Mouse (Mus musculus): ENCODE measurements around the gene Gpr68.
A peak's percentile ranks its signal among the peaks of the same experiment; 100 is the strongest.

DNA sequence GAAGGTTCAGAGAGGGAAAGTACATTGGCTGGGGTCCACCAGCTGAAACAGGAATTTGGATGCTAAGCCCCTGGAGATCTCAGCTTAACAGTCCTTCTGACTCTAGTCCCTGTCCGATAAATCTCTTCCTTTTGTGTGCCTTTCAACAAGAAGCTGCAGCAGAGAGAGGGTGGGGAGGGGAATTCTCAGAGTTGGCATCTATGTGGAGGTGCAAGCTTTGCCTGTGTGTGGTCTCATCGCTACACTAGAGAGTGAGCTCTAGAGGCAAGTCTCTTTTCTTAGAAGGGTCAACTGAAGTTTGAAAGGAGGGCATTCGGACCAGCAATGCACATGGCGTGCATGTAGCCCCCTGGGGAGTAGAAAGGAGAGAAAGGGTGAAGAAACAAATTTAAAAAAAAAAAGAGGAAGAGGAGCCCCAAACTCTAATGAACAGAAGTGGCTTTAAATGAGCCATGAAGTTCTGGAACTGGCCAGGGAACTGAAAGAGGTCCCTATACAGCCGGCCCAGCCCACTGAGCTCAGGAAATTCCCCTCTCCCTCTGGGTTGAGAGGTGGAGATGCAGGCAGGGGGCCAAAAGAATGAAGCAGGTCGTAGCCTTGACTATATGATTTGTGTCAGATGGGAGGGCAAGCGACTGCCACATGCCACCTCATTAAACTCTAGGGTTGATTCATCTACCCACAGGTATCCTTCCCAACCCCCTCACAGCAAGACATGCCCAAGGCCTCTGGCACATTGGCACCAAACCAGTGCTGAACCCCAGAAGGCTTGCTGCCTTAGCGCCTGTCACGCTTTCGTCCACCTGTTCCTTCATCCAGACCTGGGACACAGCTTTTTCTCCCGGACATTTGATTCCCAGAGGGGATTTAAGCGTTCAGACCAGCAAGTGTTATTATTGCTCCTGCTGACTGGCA lies 10.0 kb downstream of the Gpr68 start:
- TF ChIP-seq CTCF (IDR thresholded peaks at IDR 0.05; ENCODE audit: borderline replicate concordance, insufficient read depth, low read depth, low read length) (no peak), POLR2A (IDR thresholded peaks at IDR 0.05; ENCODE audit: borderline replicate concordance, insufficient read depth, low read length) (peak; percentile 42; the same call in 1 of the 2 replicates)

Data from cerebellum, adult 2 months (tissue).